Mouse (Mus musculus): ENCODE results near the gene Iars2. TPM values are rescaled to one million over a fixed set of nuclear protein-coding genes. Genes with fewer than 3 reads are reported as not detected.
A peak's percentile ranks its signal among the peaks of the same experiment; 100 is the strongest.

Gene Iars2
- polyA plus RNA-seq, 1 experiment from 2014 or later: 25.7 TPM

- Histone ChIP-seq H3K4me1 (no peaks in the 10 kb centered on the region; the same call in 1 of the 2 replicates), H3K9me3 (no peaks in the 10 kb centered on the region), H3K27ac (replicated peaks) (no peak overlapping the region), H3K9ac (replicated peaks) (no peak overlapping the region), H3K27me3 (no peaks in the 10 kb centered on the region), H3K36me3 (peaks cover 78% of the 10 kb centered on the region), H3K4me2 (replicated peaks) (no peak overlapping the region), H3K4me3 (no peak overlapping the region)
- ATAC-seq (ENCODE audit: low FRiP score, low read depth): no peak
- 82% methylated on average over 7 of the region's 7 CpGs for WGBS
These were observed 83.7 kb downstream of the Iars2 start for GRCm38 (mm10) chr1:185245456-185245855.

- Histone ChIP-seq H3K9me3 (no peaks in the 10 kb centered on the region), H3K27ac (replicated peaks) (no peak overlapping the region), H3K36me3 (peaks cover 75% of the 10 kb centered on the region), H3K4me1 (no peaks in the 10 kb centered on the region; the same call in 1 of the 2 replicates), H3K27me3 (no peaks in the 10 kb centered on the region), H3K4me3 (no peak overlapping the region), H3K9ac (replicated peaks) (no peak overlapping the region), H3K4me2 (replicated peaks) (no peak overlapping the region)
- 86% methylated on average over 8 of the region's 8 CpGs for WGBS
- ATAC-seq (ENCODE audit: low FRiP score, low read depth): no peak
These were observed 86.2 kb downstream of the Iars2 start for GRCm38 (mm10) chr1:185243013-185243412.

DNA sequence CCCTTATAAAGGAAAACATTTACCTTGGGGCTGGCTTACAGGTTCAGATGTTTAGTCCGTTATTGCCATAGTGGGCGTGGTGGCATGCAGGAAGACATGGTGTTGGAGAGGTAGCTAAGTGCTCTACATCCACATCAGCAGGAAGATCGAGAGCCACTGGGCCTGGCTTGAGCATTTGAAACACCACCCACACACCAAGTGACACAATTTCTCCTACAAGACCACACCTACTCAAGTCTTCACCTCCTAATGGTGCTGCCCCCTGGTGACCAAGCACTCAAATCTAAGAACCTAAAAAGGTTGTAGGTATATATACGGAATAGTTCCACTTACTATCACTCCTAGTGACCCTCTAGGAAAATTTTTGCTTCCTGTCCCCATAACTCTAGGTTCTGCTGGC, 92.7 kb downstream of the Iars2 start:
- Histone ChIP-seq H3K4me1 (no peaks in the 10 kb centered on the region), H3K27me3 (no peaks in the 10 kb centered on the region), H3K4me2 (replicated peaks) (no peak overlapping the region), H3K4me3 (no peak overlapping the region), H3K36me3 (peaks cover 46% of the 10 kb centered on the region), H3K27ac (replicated peaks) (no peak overlapping the region), H3K9ac (replicated peaks) (no peak overlapping the region), H3K9me3 (no peaks in the 10 kb centered on the region)
- ATAC-seq (ENCODE audit: low FRiP score, low read depth): no peak
- WGBS: 87% methylated on average over 4 of the region's 4 CpGs

- 96% methylated on average over 5 of the region's 5 CpGs for WGBS
- H3K9ac ChIP-seq (replicated peaks): no peak overlapping the region
- no peak overlapping the region for H3K4me3 ChIP-seq
- peaks cover 39% of the 10 kb centered on the region for H3K36me3 ChIP-seq
- no peak overlapping the region for H3K4me2 ChIP-seq (replicated peaks)
- no peaks in the 10 kb centered on the region for H3K4me1 ChIP-seq
- ATAC-seq (ENCODE audit: low FRiP score, low read depth): no peak
- no peak overlapping the region for H3K27ac ChIP-seq (replicated peaks)
- no peaks in the 10 kb centered on the region for H3K9me3 ChIP-seq
- H3K27me3 ChIP-seq: no peaks in the 10 kb centered on the region
These were observed 93.4 kb downstream of the Iars2 start for GRCm38 (mm10) chr1:185235837-185236236.

MicroRNAs encoded within 50 kb of the gene (microRNA counts, 519-probe panel; counts per million panel counts)
- not detected for microRNA mmu-miR-194
- microRNA mmu-miR-664: not detected

Small RNAs within 50 kb of the gene (microRNA-seq; reads per million reads assigned to microRNA genes)
- 0.93 reads per million for gene Mir194-1
- 0.70 reads per million for gene Mir215
- 8.8 reads per million, percentile 25 among the genes with 10 or more reads in this experiment for gene Mir664

Other genes with a start within 250 kb of the Iars2 start
- gene Rab3gap2, start 125.3 kb downstream of the Iars2 start, polyA plus RNA-seq (2016; fragmentation: Nextera tagmentation; extraction: Ambion mirVana): 25.0 and 26.2 TPM in 2 replicates
- 29.7 and 34.4 TPM in 2 replicates for gene Bpnt1, start 2.8 kb upstream of the Iars2 start, polyA plus RNA-seq (2016; fragmentation: Nextera tagmentation; extraction: Ambion mirVana)
- gene Eprs, start 33.6 kb upstream of the Iars2 start, polyA plus RNA-seq (2016; fragmentation: Nextera tagmentation; extraction: Ambion mirVana): 130 and 136 TPM in 2 replicates
- gene Slc30a10, start 125.5 kb upstream of the Iars2 start, polyA plus RNA-seq (2016; fragmentation: Nextera tagmentation; extraction: Ambion mirVana): 1.4 and 2.0 TPM in 2 replicates

Measured in midbrain, embryonic 12.5 days (tissue).